Mouse (Mus musculus) ES-Bruce4 (cell line): ENCODE measurements around the gene Nme9. TPM values are rescaled to one million over a fixed set of nuclear protein-coding genes. Genes with fewer than 3 reads are reported as not detected.

ENCODE experiments used
- H3K27ac ChIP-seq: 2 replicates; pipeline ENCODE4 v1.5.1; 2012; ENCODE audit warnings: low read length, inconsistent platforms; ENCODE audit not compliant: insufficient read depth
- H3K27me3 ChIP-seq: 2 replicates; pipeline ENCODE4 v1.6.1; 2012; ENCODE audit warnings: mild to moderate bottlenecking, low read length, inconsistent platforms; ENCODE audit not compliant: control insufficient read depth, poor library complexity, insufficient read depth, severe bottlenecking
- H3K36me3 ChIP-seq: 2 replicates; pipeline ENCODE4 v1.6.1; 2012; ENCODE audit warnings: inconsistent platforms, mild to moderate bottlenecking, low read length, moderate library complexity; ENCODE audit not compliant: control insufficient read depth, poor library complexity, insufficient read depth, severe bottlenecking
- H3K4me1 ChIP-seq: one replicate; pipeline ENCODE4 v1.8.1; 2011; ENCODE audit warnings: low read length; ENCODE audit not compliant: control insufficient read depth, insufficient read depth
- H3K4me3 ChIP-seq: 2 replicates; pipeline ENCODE4 v1.5.1; 2011; ENCODE audit warnings: low read depth, mild to moderate bottlenecking, low read length
- H3K9ac ChIP-seq: 2 replicates; pipeline ENCODE4 v1.6.1; 2012; ENCODE audit warnings: low read depth, mild to moderate bottlenecking, inconsistent platforms; ENCODE audit not compliant: poor library complexity, severe bottlenecking
- H3K9me3 ChIP-seq: replicated peaks from 2 replicates; pipeline ENCODE4 v1.6.1; 2012; ENCODE audit warnings: mild to moderate bottlenecking, low read length, inconsistent platforms; ENCODE audit not compliant: control insufficient read depth, poor library complexity, insufficient read depth, severe bottlenecking
- CTCF ChIP-seq: IDR thresholded peaks from one replicate; pipeline ENCODE4 v1.8.1; 2011; ENCODE audit warnings: low read depth, low read length
- EP300 ChIP-seq: IDR thresholded peaks from 2 replicates; pipeline ENCODE4 v1.6.1; 2011; ENCODE audit warnings: low read depth, low read length; ENCODE audit not compliant: insufficient read depth
- POLR2A ChIP-seq: IDR thresholded peaks from one replicate; pipeline ENCODE4 v1.8.1; 2011; ENCODE audit warnings: low read length; ENCODE audit not compliant: insufficient read depth
- polyA plus RNA-seq: library from polyadenylated mRNA; stranded (reverse); fragments of >200 nt; gene quantifications from 2 replicates; pipeline ENCODE4 v1.2.4, GENCODE M21; 2011; ENCODE audit warnings: low read depth; ENCODE audit not compliant: missing spikeins, insufficient read depth, insufficient read length

Nme9 gene
- polyA plus RNA-seq, 1 experiment, result not detected

DNA sequence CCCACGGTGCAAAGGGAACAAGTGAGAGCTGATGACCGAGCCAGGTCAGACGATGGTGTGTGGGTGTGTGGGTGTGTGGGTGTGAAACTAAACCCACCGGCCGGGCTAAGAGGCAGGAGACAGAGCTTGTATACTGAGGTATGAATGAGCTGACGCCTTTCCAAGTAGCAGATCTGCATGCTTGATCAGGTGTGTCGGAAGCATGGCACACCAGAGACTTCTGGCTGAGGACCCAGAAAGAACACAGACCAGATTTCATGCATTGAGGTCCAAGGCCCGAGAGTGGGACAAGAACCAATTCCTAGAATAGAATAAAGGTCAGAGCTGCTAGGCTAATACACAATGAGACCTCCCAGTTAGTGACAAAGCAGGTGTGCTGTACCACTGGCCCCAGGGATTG, 12.2 kb upstream of the Nme9 start:
- H3K4me1 ChIP-seq, result peaks cover 5% of the 10 kb centered on the region
- H3K4me3 ChIP-seq, result no peak overlapping the region
- 0 out of 2 replicates have a peak, but pooled peaks cover 1% of the 10 kb centered on the region for H3K27me3 ChIP-seq
- H3K27ac ChIP-seq, result no peak overlapping the region
- TF ChIP-seq CTCF, result no peak
- no peak for TF ChIP-seq EP300
- TF ChIP-seq POLR2A, result no peak
- H3K36me3 ChIP-seq, result no peaks in the 10 kb centered on the region
- no peak overlapping the region for H3K9ac ChIP-seq
- no peaks in the 10 kb centered on the region for H3K9me3 ChIP-seq

DNA sequence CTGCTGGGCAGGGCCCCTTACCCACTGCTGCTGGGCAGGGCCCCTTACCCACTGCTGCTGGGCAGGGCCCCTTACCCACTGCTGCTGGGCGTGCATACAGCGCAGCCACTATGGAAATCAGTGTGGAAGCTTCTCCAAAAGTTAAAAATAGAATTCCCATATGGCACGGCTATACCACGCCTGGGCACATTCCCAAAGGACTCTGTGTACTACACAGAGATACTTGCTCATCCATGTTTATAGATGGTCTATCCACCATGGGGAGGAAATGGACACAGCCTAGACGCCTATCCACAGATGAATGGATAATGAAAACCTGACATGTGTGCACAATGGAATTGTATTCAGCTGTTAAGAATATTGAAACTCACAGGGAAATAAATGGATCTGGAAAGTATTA, 10.3 kb upstream of the Nme9 start:
- H3K4me1 ChIP-seq, result peaks cover 5% of the 10 kb centered on the region
- no peak overlapping the region for H3K4me3 ChIP-seq
- H3K36me3 ChIP-seq, result no peaks in the 10 kb centered on the region
- no peak overlapping the region for H3K9ac ChIP-seq
- H3K27ac ChIP-seq, result no peak overlapping the region
- 0 out of 2 replicates have a peak, but pooled peaks cover 1% of the 10 kb centered on the region for H3K27me3 ChIP-seq
- no peaks in the 10 kb centered on the region for H3K9me3 ChIP-seq
- TF ChIP-seq CTCF (no peak), POLR2A (no peak), EP300 (no peak)

DNA sequence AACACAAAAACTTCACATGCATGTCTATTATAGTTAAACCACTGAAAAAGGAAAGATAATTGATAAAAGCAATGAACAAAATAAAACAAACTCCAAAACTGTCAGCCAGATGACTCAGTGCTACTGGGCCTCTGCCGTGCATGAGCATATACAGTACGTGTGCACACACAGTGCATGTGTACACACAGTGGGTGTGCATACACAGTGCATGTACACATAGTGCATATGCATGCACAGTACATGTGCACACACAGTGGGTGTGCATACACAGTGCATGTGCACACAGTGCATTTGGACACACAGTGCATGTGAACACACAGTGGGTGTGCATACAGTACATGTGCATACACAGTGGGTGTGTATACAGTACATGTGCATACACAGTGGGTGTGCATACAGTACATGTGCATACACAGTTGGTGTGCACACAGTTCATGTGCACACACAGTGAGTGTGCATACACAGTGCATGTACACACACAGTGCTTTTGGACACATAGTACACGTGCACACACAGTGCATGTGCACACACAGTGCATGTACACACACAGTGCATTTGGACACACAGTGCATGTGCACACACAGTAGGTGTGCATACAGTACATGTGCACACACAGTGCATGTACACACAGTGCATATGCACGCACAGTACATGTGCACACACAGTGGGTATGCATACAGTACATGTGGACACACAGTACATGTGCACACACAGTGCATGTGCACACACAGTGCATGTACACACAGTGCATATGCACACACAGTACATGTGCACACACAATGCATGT, 9.4 kb upstream of the Nme9 start:
- TF ChIP-seq EP300, result no peak
- TF ChIP-seq CTCF, result no peak
- TF ChIP-seq POLR2A, result no peak

DNA sequence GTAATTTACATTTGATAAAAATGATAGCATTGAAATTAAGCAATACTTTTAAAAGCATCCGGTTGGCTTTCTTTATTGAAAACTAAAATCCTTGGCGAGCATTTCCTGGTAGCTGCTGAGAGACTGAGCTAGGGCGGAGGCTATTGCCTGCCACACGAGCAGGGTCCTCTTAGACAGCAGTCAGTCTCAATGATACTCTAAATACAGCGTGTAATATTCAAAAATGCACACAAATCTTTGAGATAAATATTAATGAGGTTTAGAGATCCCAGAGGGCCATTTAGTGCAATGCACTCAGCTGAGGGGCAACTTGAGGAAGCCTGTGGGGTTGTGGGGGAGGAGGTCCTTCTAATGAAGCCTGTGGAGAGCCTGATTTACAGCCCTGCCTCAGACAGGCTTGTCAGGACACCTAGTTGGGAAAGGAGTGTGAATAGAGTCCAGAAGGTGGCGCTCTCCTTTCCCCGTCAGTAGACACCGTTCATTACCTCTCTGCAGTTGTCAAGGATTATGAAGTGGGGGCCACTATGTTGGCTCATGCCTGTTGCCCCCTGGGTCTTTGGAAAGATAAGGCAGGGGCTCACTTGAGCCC, 6.6 kb upstream of the Nme9 start:
- H3K36me3 ChIP-seq, result no peaks in the 10 kb centered on the region
- no peak overlapping the region for H3K27ac ChIP-seq
- no peaks in the 10 kb centered on the region for H3K27me3 ChIP-seq
- TF ChIP-seq CTCF (peak; percentile 69), EP300 (no peak), POLR2A (no peak)
- H3K9ac ChIP-seq, result no peak overlapping the region
- H3K9me3 ChIP-seq, result no peaks in the 10 kb centered on the region
- H3K4me3 ChIP-seq, result no peak overlapping the region
- H3K4me1 ChIP-seq, result no peaks in the 10 kb centered on the region

More for the DNA sequence above, 9.4 kb upstream of the Nme9 start:
- 0 out of 2 replicates have a peak, but pooled peaks cover 1% of the 10 kb centered on the region for H3K27me3 ChIP-seq
- no peaks in the 10 kb centered on the region for H3K36me3 ChIP-seq
- H3K9me3 ChIP-seq, result no peaks in the 10 kb centered on the region
- peaks cover 5% of the 10 kb centered on the region for H3K4me1 ChIP-seq
- H3K27ac ChIP-seq, result no peak overlapping the region
- H3K9ac ChIP-seq, result no peak overlapping the region
- no peak overlapping the region for H3K4me3 ChIP-seq

DNA sequence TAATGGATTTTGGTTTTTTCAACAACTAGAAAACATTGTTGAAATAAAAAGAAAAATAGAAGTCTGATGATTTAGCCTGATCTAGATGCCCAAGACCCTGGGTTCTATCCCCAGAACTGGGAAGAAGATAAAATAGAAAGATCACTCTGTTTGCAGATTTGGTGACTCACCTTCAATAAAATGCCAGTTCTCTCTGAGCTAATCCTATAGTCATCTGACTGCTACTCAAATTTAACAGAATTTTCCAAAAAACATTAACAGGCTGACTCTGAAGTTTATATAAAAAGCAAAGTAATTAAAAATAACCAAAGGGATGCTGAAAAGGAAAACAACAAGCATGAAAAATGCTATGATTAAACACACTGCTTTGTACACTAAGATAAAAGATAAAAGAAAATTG, 5.0 kb upstream of the Nme9 start:
- no peak for TF ChIP-seq CTCF
- TF ChIP-seq POLR2A, result no peak
- TF ChIP-seq EP300, result no peak
- H3K27ac ChIP-seq, result no peak overlapping the region
- no peak overlapping the region for H3K9ac ChIP-seq
- no peaks in the 10 kb centered on the region for H3K27me3 ChIP-seq
- H3K4me3 ChIP-seq, result no peak overlapping the region
- no peaks in the 10 kb centered on the region for H3K4me1 ChIP-seq
- no peaks in the 10 kb centered on the region for H3K36me3 ChIP-seq
- no peaks in the 10 kb centered on the region for H3K9me3 ChIP-seq

DNA sequence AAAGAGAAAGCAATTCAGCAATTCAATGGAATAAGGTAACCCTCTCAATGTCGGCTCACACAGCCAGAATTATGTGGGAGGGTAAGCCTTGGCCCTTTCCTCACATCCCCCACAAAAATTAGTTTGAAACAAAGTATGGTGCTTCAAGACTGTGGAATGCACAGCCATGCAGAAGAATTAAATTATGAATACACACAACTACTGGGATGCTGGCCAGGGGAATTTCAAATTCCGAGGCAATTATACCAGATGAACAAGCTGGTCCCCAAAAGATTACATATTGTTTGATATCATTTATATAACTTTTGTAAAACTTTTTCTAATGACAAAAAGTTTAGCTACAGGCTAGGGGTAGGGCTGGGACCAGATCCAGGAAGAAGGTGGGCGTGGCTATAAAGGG, 4.0 kb upstream of the Nme9 start:
- Histone ChIP-seq H3K9me3 (no peaks in the 10 kb centered on the region), H3K4me3 (no peak overlapping the region), H3K9ac (no peak overlapping the region), H3K27me3 (no peaks in the 10 kb centered on the region), H3K36me3 (no peaks in the 10 kb centered on the region), H3K4me1 (no peaks in the 10 kb centered on the region), H3K27ac (no peak overlapping the region)
- no peak for TF ChIP-seq EP300
